Mouse (Mus musculus): Measurements from ENCODE around the gene Ccdc175. TPM values are rescaled to one million over a fixed set of nuclear protein-coding genes. Genes with fewer than 3 reads are reported as not detected.

Ccdc175 gene
- polyA plus RNA-seq, 1 experiment from 2014 or later: not detected

Small RNAs within 50 kb of the gene (microRNA-seq; reads per million reads assigned to microRNA genes)
- not detected for gene Gm24466 (ENCODE audit: borderline number of aligned reads)

Other genes starting within 250 kb of the Ccdc175 start
- gene Gpr135, start 113.9 kb downstream of the Ccdc175 start, polyA plus RNA-seq (2014; fragmentation: Nextera tagmentation; extraction: Ambion mirVana): 0.29 and 0.55 TPM in 2 replicates
- 10.9 and 14.0 TPM in 2 replicates for gene L3hypdh, start 99.6 kb downstream of the Ccdc175 start, polyA plus RNA-seq (2014; fragmentation: Nextera tagmentation; extraction: Ambion mirVana)
- 48.2 and 60.7 TPM in 2 replicates for gene Jkamp, start 99.4 kb downstream of the Ccdc175 start, polyA plus RNA-seq (2014; fragmentation: Nextera tagmentation; extraction: Ambion mirVana)
- gene Rtn1, start 224.0 kb upstream of the Ccdc175 start, polyA plus RNA-seq (2014; fragmentation: Nextera tagmentation; extraction: Ambion mirVana): 79.0 and 110 TPM in 2 replicates

All from embryonic facial prominence, embryonic 11.5 days (tissue).